Mouse (Mus musculus) neural tube, embryonic 13.5 days (tissue): ENCODE measurements around the gene Cd180. TPM values are rescaled to one million over a fixed set of nuclear protein-coding genes. Genes with fewer than 3 reads are reported as not detected.

Experiments
- ATAC-seq: fragments of 200-750 bp; cut with Nextera tagmentation; 2 replicates; pipeline ENCODE4 v1.8.0; 2017; ENCODE audit warnings: low read depth, mild to moderate bottlenecking, moderate TSS enrichment, moderate library complexity
- H3K27ac ChIP-seq: fragments of 300-500 bp; sonication (generic); replicated peaks from 2 replicates; pipeline ENCODE4 v1.5.1; 2015; ENCODE audit warnings: moderate library complexity, mild to moderate bottlenecking, inconsistent platforms
- H3K27me3 ChIP-seq: fragments of 300-500 bp; sonication (generic); 2 replicates; pipeline ENCODE4 v1.6.1; 2015; ENCODE audit warnings: mild to moderate bottlenecking, inconsistent platforms
- H3K36me3 ChIP-seq: fragments of 300-500 bp; sonication (generic); 2 replicates; pipeline ENCODE4 v1.6.1; 2015; ENCODE audit warnings: mild to moderate bottlenecking, inconsistent platforms
- H3K4me1 ChIP-seq: fragments of 300-500 bp; sonication (generic); replicated peaks from 2 replicates; pipeline ENCODE4 v1.6.1; 2015; ENCODE audit warnings: inconsistent platforms
- H3K4me2 ChIP-seq: fragments of 300-500 bp; sonication (generic); 2 replicates; pipeline ENCODE4 v1.6.1; 2015; ENCODE audit warnings: inconsistent platforms, mild to moderate bottlenecking, moderate library complexity
- H3K4me3 ChIP-seq: fragments of 300-500 bp; sonication (generic); 2 replicates; pipeline ENCODE4 v1.5.1; 2015; ENCODE audit warnings: mild to moderate bottlenecking, inconsistent platforms
- H3K9ac ChIP-seq: fragments of 300-500 bp; sonication (generic); 2 replicates; pipeline ENCODE4 v1.6.1; 2015; ENCODE audit warnings: moderate library complexity, mild to moderate bottlenecking, inconsistent platforms
- H3K9me3 ChIP-seq: fragments of 300-500 bp; sonication (generic); 2 replicates; pipeline ENCODE4 v1.6.1; 2016; ENCODE audit warnings: inconsistent platforms
- WGBS: fragments of 180-500 bp; shearing (Covaris S2); methylation state at CpG from one replicate; pipeline ENCODE4 v1.1.7; 2015; 5-methylcytosine and 5-hydroxymethylcytosine counted together
- polyA plus RNA-seq: library from polyadenylated mRNA; unstranded; fragments of >200 nt; fragmentation: Nextera tagmentation; extraction: Ambion mirVana; gene quantifications from 2 replicates; pipeline ENCODE4 v1.2.1, GENCODE M21; 2015

Gene Cd180
- polyA plus RNA-seq, 1 experiment from 2014 or later, result 1.2 TPM

- 91% methylated on average over 1 of the region's 1 CpGs for WGBS
- Histone ChIP-seq H3K27me3 (no peaks in the 10 kb centered on the region; the same call in 1 of the 2 replicates), H3K36me3 (no peaks in the 10 kb centered on the region), H3K9ac (no peak overlapping the region), H3K4me2 (no peak overlapping the region), H3K27ac (no peak overlapping the region), H3K4me3 (no peak overlapping the region), H3K4me1 (0 out of 2 replicates have a peak, but pooled peaks cover 5% of the 10 kb centered on the region), H3K9me3 (no peaks in the 10 kb centered on the region)
- ATAC-seq, result no peak
Measured at GRCm38 (mm10) chr13:102688121-102688520, 5.2 kb upstream of the Cd180 start.

GRCm38 (mm10) chr13:102689201-102690090 is 3.9 kb upstream of the Cd180 start:
- ATAC-seq, result no peak
- no peaks in the 10 kb centered on the region for H3K9me3 ChIP-seq
- no peaks in the 10 kb centered on the region for H3K36me3 ChIP-seq
- no peak overlapping the region for H3K27ac ChIP-seq
- whole genome bisulfite sequencing, result 90% methylated on average over 6 of the region's 6 CpGs
- 0 out of 2 replicates have a peak, but pooled peaks cover 5% of the 10 kb centered on the region for H3K4me1 ChIP-seq
- H3K27me3 ChIP-seq, result no peaks in the 10 kb centered on the region; the same call in 1 of the 2 replicates
- H3K4me3 ChIP-seq, result no peak overlapping the region
- H3K9ac ChIP-seq, result no peak overlapping the region
- no peak overlapping the region for H3K4me2 ChIP-seq

GRCm38 (mm10) chr13:102690184-102690583 is 3.2 kb upstream of the Cd180 start:
- Histone ChIP-seq H3K27me3 (no peaks in the 10 kb centered on the region; the same call in 1 of the 2 replicates), H3K4me3 (no peak overlapping the region), H3K9me3 (no peaks in the 10 kb centered on the region), H3K4me2 (no peak overlapping the region), H3K9ac (no peak overlapping the region), H3K27ac (no peak overlapping the region), H3K36me3 (no peaks in the 10 kb centered on the region), H3K4me1 (0 out of 2 replicates have a peak, but pooled peaks cover 5% of the 10 kb centered on the region)
- ATAC-seq, result no peak
- WGBS, result 93% methylated on average over 5 of the region's 5 CpGs

DNA sequence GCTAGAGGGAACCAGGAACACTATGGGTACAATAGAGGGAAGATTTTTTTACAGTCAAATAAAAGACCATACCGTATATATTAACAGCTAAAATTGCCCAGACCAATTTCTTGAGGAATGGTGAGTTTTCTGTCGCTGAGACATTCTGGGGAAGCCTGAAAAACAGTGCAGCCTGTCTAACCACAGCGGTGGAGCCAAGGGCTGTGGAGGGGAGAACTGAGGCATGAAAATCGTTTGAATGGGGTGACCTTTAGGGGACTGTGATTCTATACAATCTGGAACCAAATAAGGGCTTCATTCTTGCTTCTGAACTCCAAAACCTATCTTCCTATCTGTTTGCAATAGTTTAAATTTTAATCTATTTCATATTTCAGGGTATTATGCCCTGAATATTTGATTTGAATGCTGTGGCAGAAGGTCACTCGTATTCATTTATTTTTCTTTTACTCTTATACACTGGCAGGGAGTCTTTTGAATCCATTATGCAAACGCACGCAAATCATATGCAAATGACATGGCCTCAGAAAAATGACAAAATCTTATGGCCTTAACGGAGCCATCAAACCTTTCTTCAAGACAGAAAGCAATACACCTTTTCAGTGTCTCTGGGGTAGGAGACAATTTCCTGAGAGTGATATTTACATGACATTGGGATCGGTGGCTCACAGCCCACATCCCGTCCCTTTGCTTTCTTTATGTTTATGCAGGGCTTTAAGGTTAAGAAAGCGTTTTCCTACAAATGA is 1.8 kb upstream of the Cd180 start:
- Histone ChIP-seq H3K27me3 (no peaks in the 10 kb centered on the region; the same call in 1 of the 2 replicates), H3K9ac (no peak overlapping the region), H3K36me3 (no peaks in the 10 kb centered on the region), H3K4me2 (no peak overlapping the region), H3K4me1 (0 out of 2 replicates have a peak, but pooled peaks cover 5% of the 10 kb centered on the region), H3K9me3 (no peaks in the 10 kb centered on the region), H3K4me3 (no peak overlapping the region), H3K27ac (no peak overlapping the region)
- no peak for ATAC-seq
- WGBS, result 55% methylated on average over 11 of the region's 11 CpGs

- Histone ChIP-seq H3K4me1 (peaks cover 14% of the 10 kb centered on the region), H3K9me3 (no peaks in the 10 kb centered on the region), H3K4me3 (no peak overlapping the region), H3K4me2 (no peak overlapping the region), H3K9ac (no peak overlapping the region), H3K27me3 (no peaks in the 10 kb centered on the region; the same call in 1 of the 2 replicates), H3K36me3 (no peaks in the 10 kb centered on the region), H3K27ac (no peak overlapping the region)
- no peak for ATAC-seq
- WGBS, result 93% methylated on average over 7 of the region's 7 CpGs
Measured at GRCm38 (mm10) chr13:102694154-102694553, 796 bp downstream of the Cd180 start.

- WGBS, result 83% methylated on average over 7 of the region's 7 CpGs
- H3K9ac ChIP-seq, result no peak overlapping the region
- H3K36me3 ChIP-seq, result no peaks in the 10 kb centered on the region
- H3K4me1 ChIP-seq, result peaks cover 22% of the 10 kb centered on the region
- no peak overlapping the region for H3K4me2 ChIP-seq
- H3K27ac ChIP-seq, result no peak overlapping the region
- H3K9me3 ChIP-seq, result no peaks in the 10 kb centered on the region
- no peaks in the 10 kb centered on the region; the same call in 1 of the 2 replicates for H3K27me3 ChIP-seq
- ATAC-seq, result no peak
- no peak overlapping the region for H3K4me3 ChIP-seq
Measured at GRCm38 (mm10) chr13:102695121-102695905, 2.0 kb downstream of the Cd180 start.

GRCm38 (mm10) chr13:102698335-102698734 is 5.0 kb downstream of the Cd180 start:
- Histone ChIP-seq H3K27me3 (no peaks in the 10 kb centered on the region), H3K36me3 (no peaks in the 10 kb centered on the region), H3K9me3 (no peaks in the 10 kb centered on the region), H3K4me2 (peak overlapping the region; percentile 42), H3K27ac (peak overlapping the region; percentile 83), H3K9ac (peak overlapping the region; percentile 56), H3K4me3 (peak overlapping the region; percentile 16), H3K4me1 (peaks cover 17% of the 10 kb centered on the region)
- ATAC-seq, result peak; percentile 30; the same call in 1 of the 2 replicates
- 26% methylated on average over 10 of the region's 10 CpGs for WGBS

DNA sequence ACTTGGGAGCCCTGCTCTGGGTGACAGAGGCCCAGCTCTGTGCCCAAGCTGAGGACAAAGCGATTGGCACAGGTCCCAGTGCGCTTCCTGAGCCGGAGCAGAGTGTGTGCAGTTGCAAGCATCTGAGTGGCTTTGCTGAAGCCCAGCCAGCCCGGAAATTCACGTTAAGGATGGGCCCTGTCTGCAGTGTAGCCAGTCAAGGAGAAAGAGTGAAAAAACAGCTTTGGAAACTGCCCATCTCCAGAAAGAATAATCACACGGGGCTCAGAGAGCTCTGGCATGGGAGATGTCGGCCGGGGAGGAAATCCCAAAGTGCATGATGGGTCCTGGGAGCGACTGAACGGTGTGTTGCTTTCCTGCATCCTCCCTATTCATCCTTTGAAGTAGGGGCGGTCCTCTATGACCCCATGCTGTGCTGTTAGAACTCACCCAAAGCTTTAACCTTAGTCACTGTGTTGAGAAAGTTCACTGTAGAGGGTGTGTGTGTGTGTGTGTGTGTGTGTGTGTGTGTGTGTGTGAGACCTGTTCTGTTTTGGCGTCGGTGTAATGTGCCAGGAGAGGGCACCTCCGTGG is 5.5 kb downstream of the Cd180 start:
- Histone ChIP-seq H3K36me3 (no peaks in the 10 kb centered on the region), H3K9me3 (no peaks in the 10 kb centered on the region), H3K4me3 (peak overlapping the region; percentile 16), H3K27ac (peak overlapping the region; percentile 83), H3K9ac (peak overlapping the region; percentile 56), H3K4me2 (peak overlapping the region; percentile 42), H3K4me1 (peaks cover 17% of the 10 kb centered on the region), H3K27me3 (no peaks in the 10 kb centered on the region)
- ATAC-seq, result peak; percentile 94
- 25% methylated on average over 14 of the region's 14 CpGs for WGBS

- WGBS, result 87% methylated on average over 5 of the region's 5 CpGs
- Histone ChIP-seq H3K9me3 (no peaks in the 10 kb centered on the region), H3K4me3 (no peak overlapping the region), H3K27ac (no peak overlapping the region), H3K4me1 (peaks cover 17% of the 10 kb centered on the region), H3K27me3 (no peaks in the 10 kb centered on the region), H3K36me3 (no peaks in the 10 kb centered on the region), H3K9ac (no peak overlapping the region), H3K4me2 (no peak overlapping the region)
- ATAC-seq, result no peak
Measured at GRCm38 (mm10) chr13:102700176-102700575, 6.8 kb downstream of the Cd180 start.

GRCm38 (mm10) chr13:102700744-102701143 is 7.4 kb downstream of the Cd180 start:
- Histone ChIP-seq H3K27me3 (no peaks in the 10 kb centered on the region), H3K4me3 (no peak overlapping the region), H3K9me3 (no peaks in the 10 kb centered on the region), H3K4me1 (peaks cover 17% of the 10 kb centered on the region), H3K9ac (no peak overlapping the region), H3K4me2 (no peak overlapping the region), H3K27ac (no peak overlapping the region), H3K36me3 (no peaks in the 10 kb centered on the region)
- 85% methylated on average over 3 of the region's 3 CpGs for WGBS
- no peak for ATAC-seq

- no peaks in the 10 kb centered on the region for H3K4me1 ChIP-seq
- no peak overlapping the region for H3K4me3 ChIP-seq
- no peaks in the 10 kb centered on the region for H3K9me3 ChIP-seq
- WGBS, result 75% methylated on average over 1 of the region's 1 CpGs
- no peaks in the 10 kb centered on the region for H3K27me3 ChIP-seq
- no peaks in the 10 kb centered on the region for H3K36me3 ChIP-seq
- H3K4me2 ChIP-seq, result no peak overlapping the region
- H3K27ac ChIP-seq, result no peak overlapping the region
- no peak overlapping the region for H3K9ac ChIP-seq
- ATAC-seq, result no peak
Measured at GRCm38 (mm10) chr13:102716973-102717372, 23.6 kb downstream of the Cd180 start.
